Mouse (Mus musculus) megakaryocyte, adult 5-6 weeks (primary cell): ENCODE measurements around the gene Arhgap40. TPM values are rescaled to one million over a fixed set of nuclear protein-coding genes. Genes with fewer than 3 reads are reported as not detected.

Experiments
- ATAC-seq: 2 replicates; pipeline ENCODE4 v1.8.0; 2016; ENCODE audit warnings: mild to moderate bottlenecking, inconsistent platforms; ENCODE audit not compliant: poor library complexity, severe bottlenecking
- total RNA-seq, 2 experiments: library from RNA; stranded (forward) in 1 of 2; stranded (reverse) in 1 of 2; fragments of 153-499, 151-499 nt in 1 of 2; fragments of 221-1000, 200-1000 nt in 1 of 2; gene quantifications; 2 replicates each; pipeline versions ENCODE4 v1.2.3 to v1.2.4; 2015 to 2017

Gene Arhgap40
- total RNA-seq (2015) = not detected in 2 replicates
- not detected in 2 replicates for total RNA-seq (2017)

DNA sequence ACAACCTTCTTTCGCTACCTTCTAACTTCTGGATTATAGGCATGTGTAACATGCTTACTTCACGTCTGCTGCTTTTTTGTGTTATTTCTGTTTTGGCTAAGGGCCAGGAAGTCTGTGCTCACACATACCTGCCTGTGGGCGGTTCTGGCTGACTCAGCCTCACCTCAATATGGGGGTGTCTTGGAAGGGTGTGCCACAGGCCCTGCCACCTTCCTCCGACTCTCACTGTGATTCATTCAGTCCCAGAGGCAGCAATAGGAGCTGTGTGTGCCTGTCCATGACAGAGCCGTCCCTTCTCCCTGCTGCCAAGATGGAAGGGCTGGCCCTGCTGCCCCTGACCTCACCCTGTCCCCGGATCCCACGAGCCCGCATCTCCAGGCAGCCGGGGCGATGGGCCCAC, at the start of gene Arhgap40:
Arhgap40 (plus strand) TSS at position 269 of the 400 bp plus-strand sequence.
- no peak for ATAC-seq

DNA sequence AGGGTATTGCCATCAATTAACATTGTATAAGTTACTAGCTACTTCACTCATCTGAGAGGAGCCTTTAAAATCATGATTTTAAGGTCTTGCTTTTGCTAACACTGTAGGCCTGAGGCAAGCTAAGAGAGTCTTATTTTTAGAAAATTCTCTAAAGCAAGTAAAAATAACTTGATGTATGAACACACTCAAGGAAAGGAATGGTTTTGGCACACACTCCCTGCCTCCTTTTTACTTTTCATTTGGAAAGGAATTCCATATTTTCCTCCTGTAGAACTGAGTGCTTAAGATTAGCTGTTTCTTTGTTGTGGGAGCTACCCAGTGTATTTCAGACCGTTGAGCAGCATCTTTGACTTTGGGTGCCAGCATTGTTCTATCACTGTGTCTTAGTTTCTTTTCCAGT, 38.4 kb upstream of the Arhgap40 start:
- no peak for ATAC-seq

DNA sequence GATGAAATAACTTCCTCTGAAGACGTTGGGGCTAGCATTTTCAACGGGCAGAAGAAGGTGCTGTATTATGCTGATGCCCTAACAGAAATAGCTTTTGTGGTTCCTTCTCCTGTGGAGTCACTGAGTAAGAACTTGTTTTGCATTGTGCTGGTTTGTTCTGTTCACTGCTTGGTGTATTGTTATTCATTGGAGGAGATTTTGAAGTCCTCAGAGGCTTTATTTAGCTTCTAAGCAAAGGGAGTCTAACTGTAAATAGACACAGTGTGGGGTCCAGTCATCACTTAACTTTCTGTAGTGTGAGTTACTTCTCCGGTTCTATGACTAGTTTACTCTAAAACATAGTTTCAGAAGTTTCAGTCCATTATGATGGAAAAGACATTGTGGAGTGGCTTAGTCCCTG, 35.0 kb upstream of the Arhgap40 start:
- no peak for ATAC-seq

DNA sequence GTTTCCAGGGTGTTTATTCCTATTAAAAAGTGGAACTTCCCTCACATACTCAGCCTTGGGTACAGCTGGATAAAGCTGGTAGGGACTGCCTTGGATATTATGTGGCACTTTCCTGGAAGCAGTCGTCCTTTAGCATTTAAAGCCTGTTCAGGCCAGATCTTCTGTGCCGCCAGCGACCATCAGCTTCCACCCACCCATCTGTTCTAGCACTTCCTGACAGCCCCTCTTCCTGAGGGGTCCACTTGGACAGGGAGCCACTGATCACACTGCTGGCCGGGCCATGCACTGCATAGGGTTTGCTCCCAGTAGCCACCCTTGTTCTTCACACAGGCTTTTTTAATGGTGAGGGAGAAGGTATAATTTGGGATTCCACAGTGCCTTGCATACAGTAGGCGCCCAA, 14.1 kb upstream of the Arhgap40 start:
- no peak for ATAC-seq

DNA sequence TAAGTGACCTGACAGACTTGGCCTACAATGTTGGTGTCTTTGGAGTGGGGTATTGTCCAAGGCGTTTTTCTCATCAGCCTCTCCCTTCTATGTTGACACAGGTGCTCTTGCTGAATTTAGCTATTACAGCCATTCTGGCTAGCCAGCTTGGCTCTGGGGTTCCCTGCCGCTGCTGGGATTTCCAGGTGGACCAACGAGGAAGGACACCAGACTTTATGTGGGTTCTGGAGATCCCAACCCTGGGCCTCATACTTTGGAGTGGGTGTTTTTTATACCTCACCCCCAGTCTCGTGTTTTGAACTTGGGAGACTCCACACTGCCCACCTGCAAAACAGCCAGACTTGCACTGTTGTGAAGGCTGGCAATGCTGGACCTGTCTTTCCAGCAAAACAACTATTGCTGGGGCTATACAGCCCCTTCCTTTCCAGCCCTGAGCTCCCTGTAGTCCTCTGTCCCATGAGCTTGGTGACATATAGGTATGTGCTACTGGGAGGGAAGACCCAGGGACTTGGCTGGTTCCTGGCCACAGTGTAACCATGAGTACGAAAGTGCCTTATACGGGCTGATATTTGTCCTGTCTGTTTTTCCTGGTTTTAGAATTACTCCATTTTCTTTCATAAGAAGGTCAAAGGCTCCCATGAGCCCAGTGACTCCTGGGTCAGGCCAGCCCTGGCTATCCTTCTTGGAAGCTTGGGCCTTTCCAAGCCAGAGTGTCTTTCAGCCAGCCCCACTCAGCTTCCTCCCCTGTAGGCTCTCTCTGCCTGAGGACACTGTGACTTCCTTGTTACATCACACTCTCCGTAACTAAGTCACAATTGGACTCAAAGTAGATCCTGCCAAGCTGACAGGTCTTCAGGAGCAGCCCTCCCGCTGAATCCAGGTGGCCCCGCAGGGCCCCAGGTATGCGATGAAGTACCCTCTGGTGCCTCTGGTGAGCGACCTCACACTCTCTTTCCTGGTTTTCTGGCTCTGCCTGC, 10.5 kb upstream of the Arhgap40 start, which contains the start of gene Adig:
Adig (plus strand) TSS at position 777 of the 977 bp plus-strand sequence.
- ATAC-seq = no peak

DNA sequence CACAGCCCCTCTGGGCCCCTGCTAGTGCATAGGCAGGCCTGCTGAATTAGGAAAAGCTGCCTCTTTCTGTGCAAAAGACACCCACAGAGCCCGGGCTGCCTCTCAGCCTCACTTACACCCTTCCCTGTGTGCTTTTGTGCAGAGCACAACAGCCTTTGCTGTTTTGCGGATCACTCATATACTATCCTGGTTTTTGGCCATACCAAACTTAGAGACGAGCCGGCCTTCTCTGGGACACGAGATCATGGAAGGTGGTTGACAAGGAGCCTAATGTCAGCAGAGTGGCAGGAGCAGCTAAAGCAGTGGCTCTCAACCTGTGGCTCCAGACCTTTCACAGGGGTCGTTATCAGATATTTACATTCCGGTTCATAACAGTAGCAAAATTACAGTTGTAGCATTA, 9.4 kb upstream of the Arhgap40 start:
- no peak for ATAC-seq

DNA sequence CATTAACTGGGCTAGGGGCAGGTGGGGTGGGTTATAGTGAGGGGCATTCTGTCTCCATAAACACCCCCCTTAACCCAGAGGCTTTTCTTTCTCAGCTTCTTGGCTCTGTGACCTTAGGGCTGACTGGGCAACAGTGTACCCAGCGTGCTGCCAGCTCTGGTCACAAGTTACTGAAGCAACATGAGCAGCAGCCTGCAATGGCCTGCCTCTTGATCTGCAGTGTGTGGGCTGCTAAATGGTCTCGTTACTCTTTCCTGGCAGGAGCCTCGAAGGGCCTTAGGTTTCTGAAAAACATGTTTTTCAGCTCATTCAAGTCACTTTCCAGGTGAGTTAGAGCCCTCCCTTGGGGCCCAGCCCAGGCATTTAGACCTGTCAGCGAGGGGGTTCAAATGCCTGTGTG, 8.9 kb upstream of the Arhgap40 start:
- no peak for ATAC-seq

DNA sequence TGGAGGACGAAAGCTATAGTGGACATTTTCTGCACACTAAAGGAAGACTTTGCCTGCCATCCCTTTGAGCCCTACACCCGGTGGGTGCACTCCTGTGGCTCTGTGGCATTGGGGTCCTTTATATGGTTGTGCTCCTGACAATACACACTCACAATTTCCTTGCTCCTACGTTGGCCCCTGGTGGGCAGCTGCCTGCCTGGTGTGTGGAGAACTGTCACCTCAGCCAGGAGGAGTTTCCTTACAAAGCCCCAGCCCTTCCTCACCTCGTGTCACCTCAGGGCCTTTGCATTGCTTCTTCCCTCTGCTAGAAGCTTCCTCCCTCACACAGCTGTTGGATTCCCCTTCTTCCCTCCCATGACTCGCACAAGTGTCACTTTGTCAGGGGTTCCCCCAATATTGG, 6.1 kb upstream of the Arhgap40 start:
- ATAC-seq = no peak

DNA sequence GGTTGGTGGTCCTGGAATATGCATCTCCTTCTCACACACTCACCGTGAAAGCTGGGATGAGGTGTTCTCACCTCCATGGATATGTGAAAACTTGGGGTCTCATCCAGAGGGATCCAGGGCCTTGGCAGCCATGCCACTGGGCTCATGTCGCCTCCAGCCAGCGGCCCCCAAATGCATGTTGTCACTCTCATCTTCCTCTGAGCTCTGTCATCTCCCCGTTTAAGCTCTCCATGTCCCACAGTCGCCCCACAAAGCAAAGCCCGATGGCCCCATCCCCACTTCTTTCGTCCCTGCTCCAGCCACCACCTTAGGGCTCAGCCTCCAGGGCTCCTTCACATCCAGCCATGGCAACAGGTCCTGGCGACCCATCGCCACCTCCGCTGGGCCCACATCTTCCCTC, 5.5 kb upstream of the Arhgap40 start:
- no peak for ATAC-seq

DNA sequence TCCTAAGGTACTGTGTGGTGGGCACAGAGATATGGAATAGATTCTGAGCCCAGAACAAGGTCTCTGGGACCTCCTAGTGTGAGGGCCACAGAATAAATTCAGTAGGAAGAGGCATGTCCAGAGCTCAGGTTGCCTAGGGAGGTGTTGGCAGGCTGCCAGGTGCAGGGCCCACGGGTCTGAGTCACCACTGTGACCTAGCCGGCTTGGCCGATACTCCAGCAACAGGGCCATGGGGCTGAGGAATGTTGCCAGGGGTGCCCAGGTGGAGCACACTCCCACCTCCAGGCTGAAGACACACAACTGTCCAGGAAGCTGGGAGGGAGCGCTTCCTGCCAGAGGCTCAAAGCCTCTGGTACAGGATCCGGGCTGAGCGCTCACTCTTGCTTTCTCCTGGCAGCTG, 1.9 kb upstream of the Arhgap40 start:
- no peak for ATAC-seq

DNA sequence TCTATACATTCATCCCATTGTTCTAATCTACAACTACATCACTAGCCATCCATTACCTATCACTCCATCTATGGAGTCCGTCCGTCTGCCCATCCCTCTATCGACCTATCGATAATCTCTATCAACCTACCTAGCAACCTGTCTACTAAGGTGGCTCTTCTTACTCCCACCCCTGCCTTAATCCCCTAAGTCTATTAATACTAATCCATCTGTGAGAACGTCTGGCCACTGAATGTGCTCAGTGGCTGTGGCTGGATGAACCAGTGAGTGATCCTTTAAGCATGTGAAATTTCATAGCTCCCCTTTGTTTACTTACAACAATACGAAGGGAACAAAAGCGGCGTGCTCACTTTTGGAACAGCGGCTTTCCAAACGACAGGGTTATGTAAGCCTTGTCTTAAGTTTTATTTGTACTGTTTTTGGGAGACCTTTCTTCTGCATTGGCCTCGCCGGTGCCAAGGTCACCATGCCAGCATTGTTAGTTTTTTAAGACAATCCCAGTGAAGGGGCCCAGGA, 1.3 kb downstream of the Arhgap40 start:
- no peak for ATAC-seq

DNA sequence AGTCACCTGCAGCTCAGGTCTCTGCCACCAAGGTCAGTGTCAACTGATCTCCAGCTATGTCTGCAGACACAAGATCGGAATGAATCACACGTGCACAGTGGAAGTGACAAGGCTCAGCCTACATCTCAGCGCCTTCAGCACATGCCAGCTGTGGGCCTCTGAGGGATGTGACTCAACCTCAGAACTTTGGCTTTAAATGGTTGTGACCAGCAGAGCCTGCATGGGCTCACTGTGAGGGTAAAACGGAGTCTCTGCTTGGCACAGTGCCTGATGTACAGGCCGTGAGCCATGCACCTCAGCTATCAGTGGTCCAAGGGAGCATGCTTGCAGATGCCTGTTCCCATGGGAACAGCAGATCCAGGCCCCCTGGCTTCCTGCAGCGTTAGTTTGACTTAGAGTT, 6.0 kb downstream of the Arhgap40 start:
- ATAC-seq = no peak

DNA sequence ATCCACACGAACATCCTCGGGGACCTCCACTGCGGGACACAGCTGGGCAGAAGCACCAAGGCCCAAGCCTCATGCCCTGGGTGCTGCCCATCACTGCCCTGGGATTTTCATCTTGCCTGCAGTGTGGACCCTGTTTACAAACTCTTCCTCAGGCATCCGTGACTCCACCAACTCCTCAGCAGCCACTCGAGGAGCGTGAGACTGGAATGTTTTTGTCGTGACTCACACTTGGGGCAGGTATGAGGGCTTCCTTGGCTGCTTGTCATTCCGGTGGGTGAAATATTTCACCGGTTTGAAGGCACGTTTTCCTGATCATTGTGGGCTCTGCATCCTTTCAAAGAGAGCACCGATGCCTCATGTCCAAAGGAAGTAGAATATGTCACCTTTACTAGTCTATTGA, 6.5 kb downstream of the Arhgap40 start:
- no peak for ATAC-seq

DNA sequence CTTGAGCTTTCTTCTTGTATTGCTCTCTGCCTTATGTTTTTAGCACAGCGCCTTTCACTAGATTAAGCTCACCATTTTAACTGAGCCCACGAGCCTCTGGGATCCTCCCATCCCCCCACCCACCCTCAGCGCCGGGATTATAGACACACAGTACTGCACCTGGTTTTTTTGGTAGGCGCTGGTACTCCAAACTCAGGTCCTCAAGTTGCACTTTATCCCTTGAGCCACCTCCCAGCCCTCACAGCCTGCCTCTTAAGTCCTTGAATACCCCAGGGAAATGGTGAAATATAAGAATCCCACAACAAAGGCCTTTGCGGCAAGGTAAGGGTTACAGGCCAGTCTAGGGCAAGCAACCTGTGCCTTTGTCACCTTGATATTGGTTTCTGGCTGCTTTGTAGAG, 7.2 kb downstream of the Arhgap40 start:
- ATAC-seq = no peak

DNA sequence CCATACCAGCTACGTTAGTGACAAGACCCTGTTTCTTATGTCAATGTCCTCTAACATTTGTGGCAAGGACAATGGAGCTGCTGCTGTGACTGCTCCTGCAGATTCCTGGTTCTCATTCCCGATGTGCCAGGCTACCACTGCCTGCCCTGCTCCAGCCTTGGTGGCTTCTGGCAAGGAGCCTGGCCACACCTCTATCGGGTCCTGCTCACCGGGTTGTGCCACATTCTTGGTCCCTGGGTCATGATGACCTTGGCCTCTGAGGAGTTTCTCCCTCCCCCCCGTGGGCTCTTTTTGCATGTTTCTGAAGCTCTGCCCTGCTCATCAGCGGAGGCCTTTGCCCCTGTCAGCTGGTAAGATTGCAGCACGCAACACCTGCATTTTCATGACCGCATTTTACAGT, 10.5 kb downstream of the Arhgap40 start:
- no peak for ATAC-seq

DNA sequence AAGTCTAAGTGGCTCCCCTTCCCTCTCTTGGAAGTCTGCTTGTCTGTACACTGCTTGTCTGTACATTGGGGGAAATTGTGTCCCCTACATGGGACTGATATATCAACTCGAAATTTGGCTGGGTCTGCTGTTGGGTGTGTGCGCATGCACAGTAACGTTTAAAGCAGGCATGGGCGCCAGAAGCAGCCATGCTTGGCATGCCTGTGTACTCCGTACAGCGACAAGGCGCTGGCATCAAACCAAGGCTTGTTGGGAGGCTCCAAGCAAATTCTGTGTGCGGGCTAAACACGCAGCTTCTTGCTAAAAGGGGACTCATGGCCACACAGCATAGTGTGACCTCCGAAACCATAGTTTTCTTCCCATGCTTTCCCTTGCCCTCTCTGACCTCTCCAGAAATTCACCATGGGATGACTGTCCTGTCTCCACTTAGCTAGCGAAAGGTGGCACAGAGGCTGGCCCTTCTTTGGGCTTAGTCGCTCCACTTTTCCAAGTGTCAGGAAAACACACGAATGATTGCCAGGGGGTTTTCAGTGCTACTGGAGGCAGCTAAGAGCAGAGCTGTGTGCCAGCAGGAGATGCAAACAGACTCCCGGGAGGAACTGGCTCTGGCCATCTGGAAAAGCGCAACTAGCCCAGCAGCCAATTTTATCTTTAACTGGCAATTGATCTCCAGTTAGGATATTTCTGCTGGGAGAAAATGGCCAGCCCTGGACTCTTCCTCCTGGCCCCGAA, 11.7 kb downstream of the Arhgap40 start:
- ATAC-seq = no peak

DNA sequence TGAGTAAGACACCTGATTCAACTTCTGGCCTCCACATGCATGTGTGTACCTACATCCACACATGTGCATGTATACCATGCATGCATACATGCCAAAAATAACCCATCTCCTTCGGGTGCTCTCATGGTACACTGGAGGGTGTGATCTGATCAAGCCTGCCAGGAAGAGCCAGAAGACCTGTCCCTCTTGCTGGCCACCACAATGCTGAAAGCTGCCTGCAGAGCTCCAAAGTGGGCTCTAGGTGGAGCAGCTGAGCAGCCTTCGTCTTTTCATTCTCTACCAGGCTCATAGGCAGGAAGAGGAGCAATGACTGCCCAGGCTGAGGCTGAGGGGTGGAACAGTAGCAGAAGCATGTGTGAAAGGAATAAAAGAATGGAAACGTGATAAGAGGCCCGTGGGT, 21.5 kb downstream of the Arhgap40 start:
- peak; percentile 98 for ATAC-seq

DNA sequence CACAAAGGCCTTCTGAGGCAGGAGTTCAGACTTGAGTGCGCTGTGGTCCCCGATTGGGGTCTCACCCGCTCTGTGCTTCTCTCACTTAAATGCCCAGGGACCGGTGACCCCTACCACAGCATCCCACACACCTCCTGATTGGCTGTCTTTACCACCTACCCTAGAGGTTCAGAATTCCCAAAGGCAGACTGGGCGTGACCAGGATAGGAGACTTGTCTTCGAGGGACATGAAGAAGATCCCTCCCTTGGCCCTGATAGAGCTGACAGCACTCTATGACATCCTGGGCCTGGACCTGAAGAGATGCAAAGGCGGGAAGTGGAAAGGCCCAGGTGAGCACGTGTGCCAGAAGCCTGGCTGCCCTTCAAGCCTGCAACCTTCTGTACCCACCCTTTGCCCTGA, 22.0 kb downstream of the Arhgap40 start:
- no peak for ATAC-seq

DNA sequence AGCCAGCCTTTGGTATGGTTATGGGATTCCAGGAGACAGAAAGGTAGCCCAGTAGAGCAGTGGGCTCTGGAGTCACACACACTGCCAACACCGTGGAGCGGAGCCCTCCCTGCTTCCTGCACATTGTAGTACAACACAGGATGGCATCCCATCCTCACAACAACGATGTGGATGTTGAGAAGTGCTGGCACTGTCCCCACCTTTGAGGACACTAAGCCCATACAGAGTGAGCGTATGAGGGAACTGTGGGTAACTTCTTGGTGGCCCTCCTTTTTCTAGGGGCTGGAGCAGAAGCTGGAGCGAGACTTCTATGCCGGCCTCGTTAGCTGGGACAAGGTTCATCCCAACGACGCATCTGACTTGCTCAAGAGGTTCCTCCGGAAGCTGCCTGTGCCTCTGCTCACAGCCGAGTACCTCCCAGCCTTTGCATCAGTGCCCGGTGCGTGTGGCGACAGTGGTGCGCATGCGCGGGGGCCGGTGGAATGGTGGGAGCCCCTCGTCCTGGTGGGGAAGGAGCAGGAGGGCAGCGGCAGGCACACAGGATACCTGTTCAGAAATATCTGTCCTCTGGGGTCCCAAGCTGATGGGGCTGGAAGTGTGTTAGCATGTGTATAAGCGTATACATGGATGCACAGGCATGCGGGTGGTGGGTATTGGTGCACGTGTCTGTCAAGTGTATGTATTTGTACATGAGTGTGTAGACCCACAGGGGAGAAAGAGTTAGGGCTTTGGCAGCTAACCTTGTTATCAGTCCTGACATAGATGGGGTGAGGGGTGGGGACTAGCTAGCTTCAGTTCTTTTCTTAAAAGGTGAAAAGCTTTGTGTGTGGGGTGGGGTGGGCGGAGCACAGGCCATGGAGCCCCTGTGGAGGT, 27.1 kb downstream of the Arhgap40 start:
- ATAC-seq = peak; percentile 81

DNA sequence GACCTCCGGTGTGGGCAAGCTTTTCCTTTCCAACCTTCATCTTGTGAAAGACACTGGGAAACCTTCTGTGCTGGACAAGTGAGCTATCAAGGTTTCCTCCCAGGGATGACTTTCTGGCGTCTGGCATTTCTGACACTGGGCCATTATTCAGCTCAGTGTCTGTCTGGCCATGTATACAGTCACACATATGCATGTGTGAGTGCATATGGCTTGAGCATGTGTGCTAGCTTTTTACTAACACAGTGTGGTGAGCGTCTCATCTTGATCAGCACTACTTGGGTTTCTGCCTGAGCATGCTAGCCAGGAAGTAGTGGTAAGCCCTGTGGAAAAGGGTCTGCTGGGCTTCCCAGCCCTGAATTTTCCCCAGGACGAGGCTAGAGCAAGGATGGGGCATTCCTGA, 28.7 kb downstream of the Arhgap40 start:
- ATAC-seq = no peak

DNA sequence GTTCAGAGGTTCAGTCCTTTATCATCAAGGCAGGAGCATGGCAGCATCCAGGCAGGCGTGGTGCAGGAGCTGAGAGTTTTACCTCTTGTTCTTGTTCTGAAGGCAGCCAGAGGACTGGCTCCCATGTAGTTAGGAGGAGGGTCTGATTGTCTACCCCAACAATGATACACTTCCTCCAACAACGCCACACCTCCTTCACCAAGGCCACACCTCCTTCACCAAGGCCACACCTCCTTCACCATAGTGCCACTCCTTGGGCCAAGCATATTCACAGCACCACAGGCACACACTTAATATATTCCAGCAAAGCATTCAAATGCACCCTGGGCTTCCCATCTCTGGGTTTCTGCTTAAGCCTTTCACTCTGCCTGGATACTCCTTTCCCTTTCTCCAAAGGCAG, 32.7 kb downstream of the Arhgap40 start:
- no peak for ATAC-seq
